Mouse (Mus musculus): ENCODE data around the gene Gm49027.

DNA sequence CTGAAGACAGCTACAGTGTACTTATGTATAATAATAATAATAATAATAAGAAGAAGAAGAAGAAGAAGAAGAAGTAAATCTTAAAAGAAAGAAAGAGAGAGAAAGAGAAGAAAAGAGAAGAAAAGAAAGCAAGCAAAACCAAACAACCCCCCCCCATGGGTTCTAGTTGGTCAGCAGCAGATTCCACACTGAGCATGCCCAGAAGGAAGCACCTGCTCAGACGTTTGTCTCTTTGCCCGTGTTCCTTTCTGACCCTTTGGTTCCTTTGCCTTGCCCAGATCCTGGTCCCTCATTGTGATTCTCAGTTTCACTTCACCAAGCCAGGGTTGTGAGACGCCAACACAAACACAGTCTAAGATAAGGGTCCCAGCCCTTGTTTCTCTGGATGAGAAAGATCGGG is 23.3 kb downstream of the Gm49027 start:
- no peak for TF ChIP-seq CTCF (IDR thresholded peaks at IDR 0.05; ENCODE audit: insufficient read depth, low read length)
- no peak for TF ChIP-seq POLR2A (IDR thresholded peaks at IDR 0.05; ENCODE audit: borderline replicate concordance, extremely low read depth, low read depth, low read length)
